Mouse (Mus musculus) E14TG2a.4 (cell line): ENCODE measurements around the gene Dnajb11.

Experiments
- CTCF ChIP-seq: conservative IDR thresholded peaks from 2 replicates; pipeline ENCODE4 v1.5.1; 2014; ENCODE audit warnings: low read length
- POU5F1 ChIP-seq: IDR thresholded peaks from 2 replicates; pipeline ENCODE4 v1.6.1; 2014; ENCODE audit warnings: low read length, borderline replicate concordance

- TF ChIP-seq CTCF = no peak
- TF ChIP-seq POU5F1 = no peak
Measured at GRCm38 (mm10) chr16:22909290-22909689, 51.6 kb downstream of the Dnajb11 start.
